ENCODE assay signal across 20 mouse cellular contexts in genomic region chr7:81169351-81169750, GRCm38 (mm10). TPM values are rescaled to one million over a fixed set of nuclear protein-coding genes. Genes with fewer than 3 reads are reported as not detected.
"Had no signal": no experiment of that assay in that cellular context is flagged by ENCODE, and none has a peak within 500 bp of the region (broad histone marks: within the 10 kb centered on the region; RNA-seq: fewer than 3 reads in every experiment).

No protein-coding gene starts in this region.

- H3K9me3 ChIP-seq: midbrain, embryonic 15.5 days; neural tube, embryonic 12.5 days; stomach, embryonic 15.5 days had no signal

- DNase-seq: liver, postnatal 0 days; lung, adult 2 months; lung, postnatal 14 days; lung, postnatal 36 days; right cerebral cortex, postnatal 14 days; thymus, adult 2 months; thymus, postnatal 36 days had no signal

- H3K27me3 ChIP-seq: midbrain, embryonic 13.5 days; midbrain, embryonic 15.5 days; neural tube, embryonic 12.5 days; stomach, embryonic 15.5 days had no signal

- H3K4me2 ChIP-seq: midbrain, embryonic 11.5 days; midbrain, embryonic 13.5 days; midbrain, embryonic 15.5 days; neural tube, embryonic 12.5 days; stomach, embryonic 15.5 days had no signal

- H3K4me3 ChIP-seq: megakaryocyte, embryonic 14.5 days; midbrain, embryonic 13.5 days; midbrain, embryonic 15.5 days; neural tube, embryonic 12.5 days; stomach, embryonic 15.5 days had no signal

- H3K9ac ChIP-seq: liver, postnatal 0 days; midbrain, embryonic 13.5 days; midbrain, embryonic 15.5 days; neural tube, embryonic 12.5 days; stomach, embryonic 15.5 days had no signal

- H3K36me3 ChIP-seq: midbrain, embryonic 13.5 days; midbrain, embryonic 15.5 days; neural tube, embryonic 12.5 days; stomach, embryonic 15.5 days had no signal

- ATAC-seq: liver, postnatal 0 days; midbrain, embryonic 13.5 days; midbrain, embryonic 15.5 days had no signal

- H3K27ac ChIP-seq: macrophage; midbrain, embryonic 13.5 days; midbrain, embryonic 15.5 days; neural tube, embryonic 12.5 days; stomach, embryonic 15.5 days; stomach, postnatal 0 days had no signal

- H3K4me1 ChIP-seq: midbrain, embryonic 13.5 days; midbrain, embryonic 15.5 days; neural tube, embryonic 12.5 days; stomach, embryonic 15.5 days had no signal

RNA-seq across cellular contexts. Expression of gene Slc28a1, which starts 54.8 kb away (rescaled TPM):
- total RNA-seq: megakaryocyte progenitor cell, adult 5-6 weeks; monocyte, adult 5-6 weeks; neutrophil, adult 5-6 weeks had no signal
- polyA plus RNA-seq: lung, embryonic 16.5 days; macrophage; midbrain, embryonic 13.5 days; midbrain, embryonic 15.5 days; neural tube, embryonic 12.5 days; neural tube, embryonic 14.5 days; stomach, postnatal 0 days had no signal
